Mouse (Mus musculus): Measurements from ENCODE around the gene Eef1akmt2.

The Eef1akmt2 gene

GRCm38 (mm10) chr7:132866316-132866715 is 13.8 kb upstream of the Eef1akmt2 start:
- DNase-seq (ENCODE audit: low read depth), result no peak

GRCm38 (mm10) chr7:132859042-132859958 is 6.8 kb upstream of the Eef1akmt2 start, which contains the start of gene Abraxas2:
Abraxas2 (plus strand) TSS chr7:132859225.
- DNase-seq (ENCODE audit: low read depth), result peak; percentile 89

DNA sequence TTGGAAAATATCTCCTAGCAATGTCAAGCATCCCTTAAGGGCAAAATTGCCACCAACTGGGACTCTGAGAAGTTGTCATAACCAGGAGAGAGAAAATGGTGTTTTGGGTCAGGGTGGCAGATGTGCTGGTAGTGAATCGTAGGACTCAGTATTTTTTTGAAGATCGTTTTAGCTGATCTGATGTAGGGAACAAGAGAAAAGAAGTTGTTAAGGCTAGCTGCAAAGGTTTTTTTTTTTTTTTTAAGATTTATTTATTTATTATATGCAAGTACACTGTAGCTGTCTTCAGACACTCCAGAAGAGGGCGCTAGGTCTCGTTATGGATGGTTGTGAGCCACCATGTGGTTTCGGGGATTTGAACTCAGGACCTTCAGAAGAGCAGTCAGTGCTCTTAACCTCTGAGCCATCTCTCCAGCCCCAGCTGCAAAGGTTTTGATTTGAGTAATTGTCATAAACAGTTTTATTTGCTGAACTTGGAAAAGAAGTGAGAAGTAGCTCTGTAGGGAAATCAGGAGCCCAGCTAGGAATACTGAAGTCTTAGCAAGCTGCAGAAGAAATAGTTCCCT is 5.7 kb upstream of the Eef1akmt2 start:
- peak; percentile 41 for DNase-seq (ENCODE audit: low read depth)

- no peak for DNase-seq (ENCODE audit: low read depth)
Measured at GRCm38 (mm10) chr7:132856083-132856482, 3.6 kb upstream of the Eef1akmt2 start.

DNA sequence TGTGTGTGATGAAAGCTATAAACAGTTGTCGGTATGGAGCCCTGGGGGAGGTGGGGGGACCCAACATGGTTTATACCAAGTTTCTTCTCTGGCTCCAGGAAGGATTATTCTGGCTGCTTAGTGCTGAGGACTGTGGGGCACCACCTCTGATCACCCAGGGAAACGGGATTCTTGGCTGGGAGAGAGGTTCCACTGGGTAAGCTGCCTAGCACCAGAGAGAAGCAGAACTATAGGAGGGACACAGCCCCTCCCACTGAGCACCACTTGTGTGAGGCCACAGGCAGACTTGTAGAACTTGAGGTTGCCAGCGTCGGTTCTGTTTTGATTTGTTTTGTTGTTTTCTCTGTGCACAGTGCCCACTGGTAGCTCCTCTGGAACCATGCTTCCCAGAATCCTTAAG is 1.5 kb upstream of the Eef1akmt2 start:
- DNase-seq (ENCODE audit: low read depth), result no peak

- no peak for DNase-seq (ENCODE audit: low read depth)
Measured at GRCm38 (mm10) chr7:132853361-132853760, 888 bp upstream of the Eef1akmt2 start.

- no peak for DNase-seq (ENCODE audit: low read depth)
Measured at GRCm38 (mm10) chr7:132843152-132843551, 9.3 kb downstream of the Eef1akmt2 start.

GRCm38 (mm10) chr7:132842455-132842854 is 10.0 kb downstream of the Eef1akmt2 start:
- DNase-seq (ENCODE audit: low read depth), result no peak

DNA sequence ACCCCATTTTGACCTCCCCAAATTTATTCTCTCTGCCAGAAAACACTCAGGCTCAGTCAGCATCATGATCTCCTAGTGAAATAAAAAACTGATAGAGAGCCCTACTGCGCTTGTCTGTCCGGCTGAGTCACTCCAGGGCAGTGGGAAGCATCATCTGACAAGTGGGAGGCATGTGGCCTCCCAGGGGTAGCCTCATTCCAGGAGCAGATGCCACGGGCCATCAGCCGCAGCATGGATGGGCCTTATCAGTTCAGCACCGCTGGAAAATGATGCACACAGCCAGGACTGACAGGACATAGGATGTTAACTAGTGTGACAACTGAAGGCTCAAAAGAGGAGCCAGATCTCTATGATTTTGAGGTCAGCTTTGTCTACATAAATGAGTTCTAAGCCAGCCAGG is 11.2 kb downstream of the Eef1akmt2 start:
- DNase-seq (ENCODE audit: low read depth), result no peak

DNA sequence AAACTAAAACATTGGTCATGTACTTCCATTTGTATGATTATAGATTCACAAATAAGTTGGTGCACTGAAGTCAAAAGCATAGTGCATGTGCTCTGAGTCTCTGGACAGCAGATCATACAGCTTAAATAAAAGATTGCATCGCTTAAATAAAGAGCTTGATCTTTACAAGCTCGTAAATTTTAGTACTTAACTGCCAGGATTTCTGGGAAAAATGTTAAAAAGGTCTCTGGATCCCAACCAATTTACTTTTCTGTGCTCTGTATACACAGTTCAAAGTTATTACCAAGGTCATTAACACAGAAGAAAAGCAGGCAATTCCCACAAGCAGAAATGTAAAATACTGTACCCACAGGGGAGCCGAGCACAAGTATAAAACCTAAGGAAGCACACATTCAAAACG is 21.5 kb downstream of the Eef1akmt2 start:
- no peak for DNase-seq (ENCODE audit: low read depth)

DNA sequence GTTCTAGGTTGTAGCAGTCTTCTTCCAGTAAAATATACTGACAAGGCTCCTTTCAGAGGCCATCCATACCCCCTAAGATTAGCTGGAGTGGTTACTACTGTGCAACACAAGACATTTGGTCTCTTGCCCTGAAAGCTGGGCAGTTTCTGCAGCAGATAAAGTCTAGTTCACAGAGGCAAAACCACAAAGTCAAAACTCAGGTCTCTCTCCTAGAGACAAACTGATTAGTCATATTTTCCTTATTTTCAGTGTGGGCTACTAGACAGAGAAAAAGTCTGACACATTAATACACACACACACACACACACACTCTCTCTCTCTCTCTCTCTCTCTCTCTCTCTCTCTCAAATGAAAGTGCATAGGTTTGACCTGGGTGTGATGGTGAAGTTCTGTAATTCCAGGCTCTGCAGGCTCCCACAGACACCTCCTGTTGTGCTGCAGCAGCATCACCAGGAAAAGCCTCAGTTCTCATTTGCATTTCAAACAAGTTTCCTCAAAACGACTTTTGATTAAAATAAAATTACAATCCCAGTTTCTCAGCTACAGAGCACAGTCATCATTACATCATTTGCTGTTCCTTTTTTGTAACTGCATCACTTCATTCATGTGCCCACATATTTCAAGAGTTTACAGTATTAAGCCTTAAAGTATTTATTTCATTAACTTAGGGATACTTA is 28.0 kb downstream of the Eef1akmt2 start:
- peak; percentile 54 for DNase-seq (ENCODE audit: low read depth)

- no peak for DNase-seq (ENCODE audit: low read depth)
Measured at GRCm38 (mm10) chr7:132823832-132824231, 28.6 kb downstream of the Eef1akmt2 start.

DNA sequence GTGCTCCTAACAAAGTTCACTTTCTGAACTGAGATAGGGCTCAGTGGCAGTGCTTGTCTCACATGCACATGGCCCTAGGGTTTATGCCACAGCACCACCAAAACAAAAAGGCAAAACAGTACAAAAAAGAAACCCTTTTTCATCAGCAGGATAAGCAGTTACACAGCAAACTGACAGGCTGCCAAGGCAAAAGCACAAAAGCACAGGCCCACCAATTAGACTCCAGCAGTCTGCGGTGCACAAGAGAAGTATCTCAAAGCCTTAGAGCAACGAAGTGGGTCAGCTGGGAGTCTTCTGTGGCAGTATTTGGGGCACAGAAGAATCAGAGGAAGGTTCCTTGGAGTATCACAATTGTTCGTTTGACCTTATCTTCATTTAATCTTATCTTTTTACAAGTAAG is 31.8 kb downstream of the Eef1akmt2 start:
- DNase-seq (ENCODE audit: low read depth), result no peak

DNA sequence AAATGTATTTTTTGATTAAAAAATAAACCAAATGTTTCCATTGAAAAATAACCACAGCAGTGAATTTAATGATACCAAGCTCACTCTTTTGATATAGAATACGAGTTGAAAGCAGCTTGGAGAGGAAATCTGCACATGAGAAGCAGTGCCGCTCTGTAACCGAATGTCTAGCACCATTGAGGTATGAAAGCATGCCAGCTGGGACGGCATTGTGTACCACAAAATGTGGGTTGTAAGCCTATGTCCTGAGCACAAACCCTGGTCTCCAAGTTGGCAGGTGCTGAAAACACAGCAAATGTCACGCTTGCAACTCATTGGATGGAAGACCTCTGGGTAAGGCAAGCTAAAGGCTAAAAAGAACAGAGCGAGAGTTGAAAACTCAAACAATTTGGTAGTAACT is 35.4 kb downstream of the Eef1akmt2 start:
- DNase-seq (ENCODE audit: low read depth), result no peak

- no peak for DNase-seq (ENCODE audit: low read depth)
Measured at GRCm38 (mm10) chr7:132816528-132816927, 35.9 kb downstream of the Eef1akmt2 start.

DNA sequence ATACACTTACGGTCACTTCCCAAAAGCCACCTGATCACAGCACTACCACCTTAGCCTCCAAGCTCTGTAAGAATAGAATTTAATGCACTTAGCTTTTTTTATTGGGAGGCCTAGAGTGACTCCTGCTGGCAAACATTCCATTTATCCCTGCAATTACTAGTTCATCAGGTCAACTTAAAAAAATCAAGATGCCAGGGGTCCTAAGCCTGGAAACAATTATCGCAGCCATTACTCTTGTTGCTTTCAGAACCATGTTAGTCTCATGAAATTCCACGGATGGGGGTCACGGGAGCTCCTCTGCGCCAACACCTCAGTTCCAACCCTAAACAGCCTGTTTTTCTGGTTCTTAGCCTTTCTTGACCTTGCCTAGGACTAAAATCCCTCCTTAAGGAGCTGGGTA is 37.4 kb downstream of the Eef1akmt2 start:
- peak; percentile 22 for DNase-seq (ENCODE audit: low read depth)

DNA sequence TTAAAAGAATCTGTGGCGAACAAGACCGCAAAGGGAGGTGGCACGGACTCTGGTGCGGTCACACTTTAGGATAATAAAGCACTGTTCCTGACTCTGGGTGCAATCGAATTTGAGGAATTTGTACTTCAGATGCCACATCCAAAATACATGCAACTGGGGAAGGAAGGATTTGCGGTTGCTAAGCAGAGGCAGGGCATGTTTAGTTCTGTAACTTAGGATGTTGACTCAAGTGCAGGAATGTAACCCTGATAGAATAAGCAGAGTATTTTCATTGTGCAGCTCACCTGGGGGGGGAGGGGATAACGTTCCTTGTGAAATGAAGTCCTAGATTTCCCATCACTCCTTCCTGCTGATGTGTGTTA is 38.4 kb downstream of the Eef1akmt2 start:
- DNase-seq (ENCODE audit: low read depth), result no peak

- DNase-seq (ENCODE audit: low read depth), result peak; percentile 60
Measured at GRCm38 (mm10) chr7:132813416-132814088, 38.9 kb downstream of the Eef1akmt2 start, which contains the start of gene Fam53b. Fam53b (minus strand) TSS chr7:132813886.

DNA sequence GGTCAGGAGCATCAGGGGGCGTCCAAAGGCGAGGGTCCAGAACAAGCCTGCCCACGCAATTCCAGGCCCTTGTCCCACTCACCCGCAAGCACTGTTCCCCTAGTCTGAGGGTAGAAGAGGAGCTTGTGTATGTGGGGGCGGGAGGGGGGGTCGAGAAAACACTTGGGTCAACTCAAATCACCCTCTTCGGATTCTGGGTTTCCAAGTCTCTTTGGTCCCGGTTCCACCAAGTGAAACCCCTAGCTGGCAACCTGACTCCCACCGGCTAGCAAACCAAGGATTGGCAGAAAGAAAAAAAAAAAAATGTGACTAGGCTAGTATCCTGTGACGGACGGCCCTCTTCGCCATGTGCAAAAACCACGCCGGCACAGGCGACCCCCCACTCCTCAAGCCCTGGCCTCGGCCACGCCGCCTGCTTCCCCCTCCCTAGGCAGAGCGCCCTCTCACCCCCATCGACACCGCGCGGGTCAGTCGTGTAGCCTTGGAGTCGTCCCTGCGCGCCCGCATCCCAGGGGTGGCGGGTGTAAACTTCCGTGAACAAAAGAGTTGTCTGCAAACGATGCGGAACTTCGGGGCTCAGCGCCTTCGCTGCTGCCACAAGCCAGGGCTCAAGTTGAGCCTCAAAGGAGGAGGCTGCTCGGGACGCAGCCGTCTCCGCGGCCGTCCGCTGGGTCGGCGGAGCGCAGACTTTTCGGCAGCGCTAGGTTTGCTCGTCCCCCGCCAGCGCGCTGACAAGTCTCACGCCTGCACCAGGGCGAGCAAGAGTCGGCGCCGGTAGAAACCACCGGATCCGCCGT is 39.7 kb downstream of the Eef1akmt2 start:
- peak; percentile 44 for DNase-seq (ENCODE audit: low read depth)

DNA sequence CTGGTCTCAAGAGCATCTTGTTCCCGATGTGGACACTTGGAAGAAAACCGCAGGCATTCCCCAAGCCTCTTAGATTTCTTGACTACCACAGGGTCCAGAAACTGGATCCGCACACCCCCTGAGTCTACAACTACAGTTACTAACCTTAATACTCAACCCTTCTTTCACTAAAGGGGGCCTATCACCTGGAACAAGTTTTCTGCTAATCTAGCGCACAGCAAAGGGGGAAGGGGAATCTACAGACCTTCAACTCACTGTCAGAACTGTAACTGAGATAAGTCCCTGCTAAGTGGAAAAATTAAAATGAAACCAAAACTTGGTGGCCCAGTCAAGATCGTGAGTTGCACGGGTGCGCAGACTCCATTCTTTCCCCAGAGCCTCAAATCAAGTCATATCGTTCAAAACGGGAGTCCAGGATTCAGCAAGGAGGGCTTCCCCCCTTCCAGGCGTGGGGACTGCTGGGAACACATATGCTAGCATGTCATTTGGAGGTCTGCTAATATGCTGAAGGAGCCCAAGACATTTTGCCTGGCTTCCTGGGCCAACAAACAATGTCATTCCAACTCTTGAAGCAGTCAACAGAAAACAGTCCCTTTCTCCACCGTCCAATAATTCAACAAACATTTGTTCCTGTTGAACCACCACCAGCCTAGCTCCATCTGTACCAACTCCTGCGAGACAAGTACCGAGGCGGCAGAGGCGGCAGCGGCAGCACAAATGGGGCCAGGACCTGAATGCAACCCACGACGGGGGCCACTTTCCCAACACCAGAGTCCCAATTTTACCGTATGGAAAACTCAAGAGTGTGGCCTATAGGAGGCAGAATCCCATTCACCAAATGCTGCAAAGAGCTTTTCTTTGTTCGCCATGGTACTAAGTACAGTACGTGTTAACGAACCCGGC is 40.5 kb downstream of the Eef1akmt2 start:
- no peak for DNase-seq (ENCODE audit: low read depth)
